Mouse (Mus musculus) CH12.LX (cell line): ENCODE results near the gene 2410004B18Rik. TPM values are rescaled to one million over a fixed set of nuclear protein-coding genes. Genes with fewer than 3 reads are reported as not detected.

ENCODE experiments used
- DNase-seq: peaks from one replicate; pipeline ENCODE4 v3.0.0-alpha.2; 2013; ENCODE audit errors: extremely low read depth
- H3K27ac ChIP-seq: 2 replicates; pipeline ENCODE4 v1.5.1; 2012; ENCODE audit warnings: low read depth, mild to moderate bottlenecking, control low read depth, moderate library complexity; ENCODE audit not compliant: insufficient read depth
- H3K27me3 ChIP-seq: replicated peaks from 2 replicates; pipeline ENCODE3; 2012; ENCODE audit warnings: inconsistent platforms
- H3K36me3 ChIP-seq, 2 experiments: replicated peaks in 1 of 2; 2 replicates each; pipeline versions ENCODE3 to v1.6.1; 2012; ENCODE audit warnings: inconsistent platforms in 1 of 2, low read length in 1 of 2, mild to moderate bottlenecking in 1 of 2, mixed read lengths in 1 of 2, moderate library complexity in 1 of 2; ENCODE audit not compliant: control insufficient read depth in 1 of 2, insufficient read depth in 1 of 2
- H3K4me1 ChIP-seq, 2 experiments: 2 replicates each; pipeline ENCODE4 v1.6.1; 2012; ENCODE audit warnings: inconsistent platforms in 1 of 2, moderate library complexity in 1 of 2; ENCODE audit not compliant: insufficient read depth in 2 of 2, control insufficient read depth in 1 of 2
- H3K4me2 ChIP-seq: 2 replicates; pipeline ENCODE4 v1.6.1; 2012; ENCODE audit warnings: low read depth, mild to moderate bottlenecking, control low read depth; ENCODE audit not compliant: poor library complexity, insufficient read depth, severe bottlenecking
- H3K4me3 ChIP-seq, 3 experiments: fragments of 150-350 bp in 1 of 3; sonication (generic) in 1 of 3; replicated peaks in 1 of 3; 2 replicates each; pipeline versions ENCODE3 to v1.5.1; 2011 to 2012; ENCODE audit warnings: low read depth in 2 of 3, low read length in 2 of 3, mild to moderate bottlenecking in 2 of 3, moderate library complexity in 2 of 3, control low read depth in 1 of 3, improper control_type of control experiment in 1 of 3, inconsistent platforms in 1 of 3, mixed read lengths in 1 of 3; ENCODE audit not compliant: poor library complexity in 1 of 3
- H3K79me2 ChIP-seq: replicated peaks from 2 replicates; pipeline ENCODE4 v1.6.1; 2012; ENCODE audit warnings: mild to moderate bottlenecking, moderate library complexity; ENCODE audit not compliant: control insufficient read depth, poor library complexity, insufficient read depth, severe bottlenecking; ENCODE audit errors: extremely low read depth
- H3K9ac ChIP-seq: 2 replicates; pipeline ENCODE4 v1.6.1; 2012; ENCODE audit warnings: low read depth, mild to moderate bottlenecking, control low read depth, moderate library complexity; ENCODE audit not compliant: insufficient read depth
- H3K9me3 ChIP-seq: replicated peaks from 2 replicates; pipeline ENCODE3; 2012; ENCODE audit warnings: low read length, inconsistent platforms, mixed read lengths
- CTCF ChIP-seq, 2 experiments: IDR thresholded peaks in 1 of 2; conservative IDR thresholded peaks in 1 of 2; 2 replicates each; pipeline ENCODE4 v1.5.1; 2011 to 2012; ENCODE audit warnings: low read depth in 2 of 2, low read length in 2 of 2, improper control_type of control experiment in 1 of 2, inconsistent platforms in 1 of 2, mild to moderate bottlenecking in 1 of 2, moderate library complexity in 1 of 2
- ELF1 ChIP-seq: IDR thresholded peaks from 2 replicates; pipeline ENCODE4 v1.6.1; 2014; ENCODE audit warnings: low read depth, mild to moderate bottlenecking, inconsistent platforms, low read length, improper control_type of control experiment
- HCFC1 ChIP-seq: IDR thresholded peaks from 2 replicates; pipeline ENCODE4 v1.6.1; 2012; ENCODE audit warnings: low read depth, mild to moderate bottlenecking, inconsistent platforms, low read length, improper control_type of control experiment
- MAFK ChIP-seq: IDR thresholded peaks from 2 replicates; pipeline ENCODE4 v1.6.1; 2011; ENCODE audit warnings: low read length, improper control_type of control experiment; ENCODE audit not compliant: insufficient replicate concordance
- MAZ ChIP-seq: IDR thresholded peaks from 2 replicates; pipeline ENCODE4 v1.6.1; 2012; ENCODE audit warnings: low read depth, mild to moderate bottlenecking, inconsistent platforms, low read length, improper control_type of control experiment, moderate library complexity
- RAD21 ChIP-seq: IDR thresholded peaks from 2 replicates; pipeline ENCODE4 v1.6.1; 2011; ENCODE audit warnings: low read depth, mild to moderate bottlenecking, low read length, improper control_type of control experiment, moderate library complexity
- RCOR1 ChIP-seq: conservative IDR thresholded peaks from 2 replicates; pipeline ENCODE4 v1.6.1; 2012; ENCODE audit warnings: low read depth, mild to moderate bottlenecking, inconsistent platforms, low read length, improper control_type of control experiment
- SIN3A ChIP-seq: IDR thresholded peaks from 2 replicates; pipeline ENCODE4 v1.6.1; 2012; ENCODE audit warnings: low read length, improper control_type of control experiment, inconsistent platforms
- SMC3 ChIP-seq: IDR thresholded peaks from 2 replicates; pipeline ENCODE4 v1.6.1; 2011; ENCODE audit warnings: low read depth, low read length, improper control_type of control experiment
- ZC3H11A ChIP-seq: IDR thresholded peaks from 2 replicates; pipeline ENCODE4 v1.6.1; 2012; ENCODE audit warnings: low read depth, mild to moderate bottlenecking, inconsistent platforms, low read length, improper control_type of control experiment
- ZNF384 ChIP-seq: IDR thresholded peaks from 2 replicates; pipeline ENCODE4 v1.6.1; 2012; ENCODE audit warnings: low read depth, low read length, improper control_type of control experiment, inconsistent platforms
- dilution Hi-C: fragments of 300-500 bp; cut with MboI; formaldehyde crosslinking; loops from 2 replicates; pipeline ENCODE4 v1.14.3; 2020; ENCODE audit warnings: low sequenced_read_pairs; ENCODE audit not compliant: extremely low pct_unique_long_range_greater_than_20kb, extremely low pct_ligation_motif_present
- in situ Hi-C: fragments of 300-500 bp; cut with MboI; formaldehyde crosslinking; loops from 3 replicates; pipeline ENCODE4 v1.14.3; 2019; ENCODE audit warnings: low sequenced_read_pairs, low pct_ligation_motif_present, low pct_unique_long_range_greater_than_20kb, mixed read lengths
- polyA plus RNA-seq: library from polyadenylated mRNA; unstranded; fragments of >175 nt; gene quantifications from 2 replicates; pipeline ENCODE4 v1.2.1, GENCODE M21; 2012; ENCODE audit warnings: low read depth; ENCODE audit not compliant: insufficient read length
- total RNA-seq, 2 experiments: library from RNA; depleted of rRNA; stranded (reverse); fragments of 300-350 nt in 1 of 2; fragments of >200 nt in 1 of 2; gene quantifications; 2 replicates each; pipeline ENCODE4 v1.2.3; 2012 to 2014

Gene 2410004B18Rik
- total and polyA plus RNA-seq, 3 experiments: 51.9 to 138 (median 123) TPM

- Histone ChIP-seq H3K9me3 (no peaks in the 10 kb centered on the region), H3K9ac (no peak overlapping the region), H3K4me1 (peaks cover 3 to 54% of the 10 kb centered on the region in 2 experiments; a peak in 3 of 4 replicates), H3K36me3 (peaks cover 22 to 38% of the 10 kb centered on the region in 2 experiments), H3K4me2 (no peak overlapping the region), H3K4me3 (no peak overlapping the region)
- dilution Hi-C loops (no loop called here), in situ Hi-C loops (no loop called here)
- no peak for DNase-seq
- TF ChIP-seq CTCF (conservative IDR thresholded peaks at IDR 0.05 in 1 of 2, IDR thresholded peaks at IDR 0.05 in 1 of 2; ENCODE audit: low read depth in 2 of 2, low read length in 2 of 2) (no peak), ZC3H11A (no peak), MAFK (no peak)
- TF ChIP-seq, all 38 proteins: peak for 0
- Histone ChIP-seq H3K27me3 (no peaks in the 10 kb centered on the region), H3K79me2 (peaks cover 6% of the 10 kb centered on the region), H3K27ac (no peak overlapping the region)
Measured at GRCm38 (mm10) chr3:145947539-145948204, 9.9 kb downstream of the 2410004B18Rik start.

GRCm38 (mm10) chr3:145950034-145950814, 12.4 kb downstream of the 2410004B18Rik start:
- Histone ChIP-seq H3K79me2 (no peaks in the 10 kb centered on the region), H3K4me2 (no peak overlapping the region), H3K4me1 (peaks cover 3 to 30% of the 10 kb centered on the region in 2 experiments; a peak in 3 of 4 replicates), H3K27me3 (no peaks in the 10 kb centered on the region), H3K27ac (no peak overlapping the region), H3K9ac (no peak overlapping the region), H3K36me3 (peaks cover 3 to 14% of the 10 kb centered on the region in 2 experiments), H3K9me3 (no peaks in the 10 kb centered on the region), H3K4me3 (no peak overlapping the region)
- TF ChIP-seq RCOR1 (no peak), SIN3A (no peak), MAFK (no peak), ELF1 (no peak), ZNF384 (peak; percentile 83), HCFC1 (no peak), MAZ (peak; percentile 54; the same call in 1 of the 2 replicates), CTCF (conservative IDR thresholded peaks at IDR 0.05 in 1 of 2, IDR thresholded peaks at IDR 0.05 in 1 of 2; ENCODE audit: low read depth in 2 of 2, low read length in 2 of 2) (peak in 1 of 2 experiments; percentile 58; a peak in 2 of 4 replicates), RAD21 (peak; percentile 62), SMC3 (peak; percentile 28)
- in situ Hi-C loops (no loop called here), dilution Hi-C loops (no loop called here)
- no peak for DNase-seq
